Mouse (Mus musculus) embryonic fibroblast, embryonic 13.5 days (primary cell): Measurements from ENCODE around the gene Cebpb.

Source experiments
- CTCF ChIP-seq: IDR thresholded peaks from 2 replicates; pipeline ENCODE4 v1.5.1; 2011; ENCODE audit warnings: mild to moderate bottlenecking, control low read depth, low read length, moderate library complexity, borderline replicate concordance; ENCODE audit not compliant: insufficient read depth
- POLR2A ChIP-seq: IDR thresholded peaks from 2 replicates; pipeline ENCODE4 v1.6.1; 2011; ENCODE audit warnings: low read depth, mild to moderate bottlenecking, control low read depth, low read length, moderate library complexity

DNA sequence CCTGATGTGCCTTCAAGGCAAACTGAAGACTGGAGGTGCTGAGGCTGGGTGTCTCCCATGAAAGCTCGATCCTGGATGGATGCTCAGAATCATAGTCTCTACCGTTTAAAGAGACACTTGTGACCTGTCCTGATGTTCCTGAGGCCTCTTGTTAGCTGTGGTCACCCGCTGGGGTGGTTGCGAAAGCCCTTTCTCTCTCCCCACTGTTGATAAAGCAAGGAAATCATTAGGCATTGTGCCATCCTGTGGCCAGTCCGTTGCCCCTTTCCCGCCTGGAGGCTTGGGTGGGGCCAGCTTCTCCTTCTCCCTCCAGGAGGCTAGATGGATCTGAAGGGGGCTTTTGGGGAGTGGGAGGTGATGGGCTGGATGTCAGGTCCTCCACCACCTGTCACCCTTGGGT, 21.9 kb downstream of the Cebpb start:
- no peak for TF ChIP-seq CTCF
- no peak for TF ChIP-seq POLR2A
